In genomic region chr2:20968441-20969200, GRCm38 (mm10) we compare ENCODE assay signal across 8 mouse cellular contexts. TPM values are rescaled to one million over a fixed set of nuclear protein-coding genes. Genes with fewer than 3 reads are reported as not detected.
DNase-seq lines count a peak whose midpoint lies in the region; ATAC-seq and TF ChIP-seq lines count a peak whose summit lies in the region.

Arhgap21 (minus strand) TSS chr2:20968881.

- H3K4me3 ChIP-seq in forebrain, embryonic 13.5 days: peak within 1 kb of the TSS; percentile 98
- H3K4me3 ChIP-seq in heart, embryonic 16.5 days (ENCODE audit: low read length): peak within 1 kb of the TSS; percentile 96
- peak within 1 kb of the TSS; percentile 95 for H3K4me3 ChIP-seq in liver, embryonic 15.5 days (replicated peaks)
- peak within 1 kb of the TSS; percentile 95 for H3K4me3 ChIP-seq in neural tube, embryonic 12.5 days
- peak within 1 kb of the TSS; percentile 90 for H3K4me3 ChIP-seq in stomach, postnatal 0 days (ENCODE audit: low read depth, low read length)

- peaks cover 36% of the 10 kb centered on the region for H3K4me1 ChIP-seq in forebrain, embryonic 13.5 days
- H3K4me1 ChIP-seq in heart, embryonic 16.5 days (ENCODE audit: control insufficient read depth, insufficient read depth, low read length): peaks cover 34% of the 10 kb centered on the region
- H3K4me1 ChIP-seq in liver, embryonic 15.5 days (replicated peaks): peaks cover 41% of the 10 kb centered on the region
- H3K4me1 ChIP-seq in neural tube, embryonic 12.5 days: peaks cover 11% of the 10 kb centered on the region
- H3K4me1 ChIP-seq in stomach, postnatal 0 days (replicated peaks; ENCODE audit: control insufficient read depth, insufficient read depth): peaks cover 6% of the 10 kb centered on the region; the same call in 1 of the 2 replicates

- no peaks in the 10 kb centered on the region for H3K36me3 ChIP-seq in forebrain, embryonic 13.5 days (ENCODE audit: poor library complexity, severe bottlenecking)
- no peaks in the 10 kb centered on the region for H3K36me3 ChIP-seq in heart, embryonic 16.5 days (ENCODE audit: control insufficient read depth, insufficient read depth)
- no peaks in the 10 kb centered on the region for H3K36me3 ChIP-seq in liver, embryonic 15.5 days (replicated peaks)
- H3K36me3 ChIP-seq in neural tube, embryonic 12.5 days: no peaks in the 10 kb centered on the region
- no peaks in the 10 kb centered on the region for H3K36me3 ChIP-seq in stomach, postnatal 0 days (ENCODE audit: control insufficient read depth, insufficient read depth, low read length)

- no peaks in the 10 kb centered on the region for H3K9me3 ChIP-seq in forebrain, embryonic 13.5 days (replicated peaks)
- no peaks in the 10 kb centered on the region for H3K9me3 ChIP-seq in heart, embryonic 16.5 days (replicated peaks; ENCODE audit: control insufficient read depth, low read length)
- no peaks in the 10 kb centered on the region for H3K9me3 ChIP-seq in liver, embryonic 15.5 days (replicated peaks)
- H3K9me3 ChIP-seq in neural tube, embryonic 12.5 days: no peaks in the 10 kb centered on the region
- H3K9me3 ChIP-seq in stomach, postnatal 0 days (ENCODE audit: control insufficient read depth, low read length): no peaks in the 10 kb centered on the region

- peak within 1 kb of the TSS; percentile 94 for H3K4me2 ChIP-seq in forebrain, embryonic 13.5 days
- peak within 1 kb of the TSS; percentile 86 for H3K4me2 ChIP-seq in heart, embryonic 16.5 days (ENCODE audit: low read depth, low read length)
- peak within 1 kb of the TSS; percentile 88 for H3K4me2 ChIP-seq in liver, embryonic 15.5 days
- peak within 1 kb of the TSS; percentile 85 for H3K4me2 ChIP-seq in neural tube, embryonic 12.5 days (replicated peaks)
- H3K4me2 ChIP-seq in stomach, postnatal 0 days (replicated peaks; ENCODE audit: low read depth): peak within 1 kb of the TSS; percentile 86

- peak; percentile 5 to 6 for DNase-seq in CD8-positive naive resting alpha-beta T cell, adult 2 months (ENCODE audit: low read depth in 2 of 2, low spot score in 2 of 2)
- peak; percentile 72 to 91 for DNase-seq in kidney, postnatal 25 days
- DNase-seq in stomach, postnatal 0 days (ENCODE audit: low spot score): peak; percentile 79

- TF ChIP-seq EP300 in stomach, postnatal 0 days (optimal IDR thresholded peaks at IDR 0.05): no peak

- ATAC-seq in cerebellum, adult (ENCODE audit: insufficient number of reproducible peaks, low FRiP score, low TSS enrichment): peak; percentile 50
- peak; percentile 66 for ATAC-seq in forebrain, embryonic 13.5 days
- ATAC-seq in heart, embryonic 16.5 days (replicated peaks; ENCODE audit: extremely low read depth, insufficient read depth, low FRiP score): peak; percentile 57
- ATAC-seq in liver, embryonic 15.5 days (ENCODE audit: insufficient read depth): peak; percentile 54
- peak; percentile 69 for ATAC-seq in neural tube, embryonic 12.5 days (ENCODE audit: low FRiP score, low read depth)
- ATAC-seq in stomach, postnatal 0 days (ENCODE audit: low FRiP score, low TSS enrichment): peak; percentile 82

- H3K27me3 ChIP-seq in forebrain, embryonic 13.5 days: no peaks in the 10 kb centered on the region
- no peaks in the 10 kb centered on the region for H3K27me3 ChIP-seq in heart, embryonic 16.5 days (ENCODE audit: control insufficient read depth, insufficient read depth, low read length)
- no peaks in the 10 kb centered on the region for H3K27me3 ChIP-seq in liver, embryonic 15.5 days
- no peaks in the 10 kb centered on the region for H3K27me3 ChIP-seq in neural tube, embryonic 12.5 days (replicated peaks)
- H3K27me3 ChIP-seq in stomach, postnatal 0 days (ENCODE audit: control insufficient read depth, insufficient read depth, low read length): no peaks in the 10 kb centered on the region

- under 1% methylated on average over 84 of the region's 102 CpGs for WGBS in forebrain, embryonic 13.5 days
- WGBS in heart, embryonic 16.5 days: under 1% methylated on average over 79 of the region's 102 CpGs
- under 1% methylated on average over 100 of the region's 102 CpGs for WGBS in liver, embryonic 15.5 days (ENCODE audit: insufficient replicate concordance)
- WGBS in neural tube, embryonic 12.5 days: 0% methylated on average over 93 of the region's 102 CpGs
- WGBS in stomach, postnatal 0 days: under 1% methylated on average over 50 of the region's 102 CpGs

- H3K27ac ChIP-seq in forebrain, embryonic 13.5 days: peak within 1 kb of the TSS; percentile 99
- peak within 1 kb of the TSS; percentile 100 for H3K27ac ChIP-seq in heart, embryonic 16.5 days (ENCODE audit: low read length)
- H3K27ac ChIP-seq in liver, embryonic 15.5 days (replicated peaks): peak within 1 kb of the TSS; percentile 100
- peak within 1 kb of the TSS; percentile 99 for H3K27ac ChIP-seq in neural tube, embryonic 12.5 days
- peak within 1 kb of the TSS; percentile 98 for H3K27ac ChIP-seq in stomach, postnatal 0 days (replicated peaks)

- no peak for TF ChIP-seq CTCF in stomach, postnatal 0 days (IDR thresholded peaks at IDR 0.05; ENCODE audit: low read depth)

- H3K9ac ChIP-seq in forebrain, embryonic 13.5 days: peak within 1 kb of the TSS; percentile 100
- H3K9ac ChIP-seq in heart, embryonic 16.5 days (ENCODE audit: low read length): peak within 1 kb of the TSS; percentile 99
- peak within 1 kb of the TSS; percentile 99 for H3K9ac ChIP-seq in liver, embryonic 15.5 days
- H3K9ac ChIP-seq in neural tube, embryonic 12.5 days: peak within 1 kb of the TSS; percentile 99
- H3K9ac ChIP-seq in stomach, postnatal 0 days (ENCODE audit: low read length): peak within 1 kb of the TSS; percentile 96

RNA-seq across cellular contexts. Expression of gene Arhgap21, which starts in this region (rescaled TPM):
- polyA plus RNA-seq in forebrain, embryonic 13.5 days (2015; fragmentation: Nextera tagmentation; extraction: Ambion mirVana): 37.1 and 38.6 TPM in 2 replicates
- 14.8 and 18.6 TPM in 2 replicates for polyA plus RNA-seq in heart, embryonic 16.5 days (2015; fragmentation: Nextera tagmentation; extraction: Ambion mirVana)
- polyA plus RNA-seq in liver, embryonic 15.5 days (2015; fragmentation: Nextera tagmentation; extraction: Ambion mirVana): 5.8 and 7.8 TPM in 2 replicates
- 48.9 and 50.6 TPM in 2 replicates for polyA plus RNA-seq in neural tube, embryonic 12.5 days (2016; fragmentation: Nextera tagmentation; extraction: Ambion mirVana)
- 5.2 and 5.5 TPM in 2 replicates for polyA plus RNA-seq in stomach, postnatal 0 days (2015; fragmentation: Nextera tagmentation; extraction: Ambion mirVana)

Comparison
In these comparisons a context has a peak if more than half of its experiments do, and no peak if none do; other contexts are left out.
1. Peak in every context shown above with its lines: DNase-seq, ATAC-seq, H3K4me3 ChIP-seq and H3K27ac ChIP-seq.
2. DNase-seq: peak in every context shown above with its lines; median percentile 82 in kidney, postnatal 25 days; 79 in stomach, postnatal 0 days; 6 in CD8-positive naive resting alpha-beta T cell, adult 2 months.